Mouse (Mus musculus) ES-CJ7 (cell line): Measurements from ENCODE around the gene Rbms3.
A peak's percentile ranks its signal among the peaks of the same experiment; 100 is the strongest.

Experiments
- DNase-seq: peaks from one replicate; pipeline ENCODE4 v3.0.0; 2011; ENCODE audit warnings: low read depth, low spot score

Gene Rbms3

GRCm38 (mm10) chr9:117102198-117102930 is 527.3 kb downstream of the Rbms3 start:
- no peak for DNase-seq

DNA sequence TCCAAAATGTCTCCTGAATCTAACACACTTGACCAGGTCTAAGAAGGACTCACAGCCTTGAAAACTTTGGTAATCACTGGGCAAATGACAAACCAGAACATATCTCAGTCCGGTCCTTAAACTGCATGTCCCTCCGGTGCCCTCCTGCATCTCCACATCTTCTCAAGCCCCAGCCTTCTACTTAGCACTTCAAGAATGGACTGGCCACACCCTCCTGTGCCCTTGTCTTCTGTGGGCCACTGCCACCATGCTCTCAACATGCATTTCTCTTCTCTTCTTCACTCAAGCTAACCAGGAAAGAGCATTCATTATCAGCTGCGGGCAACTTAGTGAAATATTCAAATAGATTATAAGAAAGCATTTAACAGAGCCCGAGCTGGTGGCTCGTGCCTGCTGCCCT is 529.5 kb downstream of the Rbms3 start:
- DNase-seq, result no peak

DNA sequence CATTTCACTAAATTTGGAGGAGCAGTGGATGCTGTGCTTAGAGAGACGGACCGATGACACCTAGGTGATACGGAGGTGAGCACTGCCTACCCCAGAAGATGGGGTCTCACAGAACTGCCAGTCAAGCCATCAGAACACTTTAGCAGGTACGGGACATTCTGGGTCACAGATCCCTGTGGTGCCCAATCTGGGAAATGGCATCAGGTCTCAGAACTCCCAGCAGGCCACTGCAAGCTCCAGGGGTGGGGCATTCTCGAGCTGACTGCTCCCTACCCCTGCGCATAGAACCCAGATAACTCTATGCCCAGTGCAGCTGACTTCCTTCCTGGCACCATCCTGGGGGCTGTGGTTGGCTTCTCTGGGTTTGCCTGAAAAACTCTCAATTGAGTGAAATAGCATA is 536.2 kb downstream of the Rbms3 start:
- DNase-seq, result no peak

GRCm38 (mm10) chr9:117092177-117092555 is 537.5 kb downstream of the Rbms3 start:
- DNase-seq, result no peak

- DNase-seq, result no peak
Observed at GRCm38 (mm10) chr9:117091253-117092176, 538.2 kb downstream of the Rbms3 start.

DNA sequence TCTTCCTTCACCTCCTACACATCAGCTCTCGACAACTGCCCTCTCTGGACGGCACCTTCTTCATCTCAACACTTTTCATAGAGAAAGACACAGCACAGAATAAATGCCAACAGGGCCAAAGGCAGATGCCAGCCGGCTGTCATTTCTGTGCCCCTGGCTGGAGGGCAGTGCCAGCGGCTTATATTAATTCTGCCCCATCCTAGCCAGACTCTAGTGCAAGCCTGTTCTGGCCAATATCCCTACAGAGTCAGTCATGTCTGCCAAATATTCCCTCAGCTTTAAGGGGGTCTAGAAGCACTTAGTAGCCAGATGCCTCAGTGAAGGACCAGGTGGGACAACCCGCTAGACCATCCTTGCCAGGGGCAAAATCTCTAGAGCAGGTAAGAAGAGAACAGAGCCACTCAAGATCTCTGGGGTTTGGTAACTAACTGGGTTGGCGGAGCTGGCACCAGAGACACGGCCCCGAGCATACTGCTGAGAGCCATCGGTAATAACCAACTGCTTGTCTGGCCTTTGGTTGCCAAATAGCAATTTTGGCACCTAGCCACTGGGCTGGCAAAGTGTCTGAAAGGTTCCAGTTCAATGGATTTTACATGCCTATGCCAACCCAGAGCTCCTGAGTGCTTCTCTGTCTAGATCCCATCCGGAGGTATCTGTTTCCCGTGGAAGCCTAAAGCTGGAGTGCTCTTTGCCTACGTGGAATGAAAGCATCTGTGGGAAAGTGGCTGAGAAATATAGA is 540.1 kb downstream of the Rbms3 start:
- DNase-seq, result no peak

- no peak for DNase-seq
Observed at GRCm38 (mm10) chr9:117088309-117088708, 541.4 kb downstream of the Rbms3 start.

DNA sequence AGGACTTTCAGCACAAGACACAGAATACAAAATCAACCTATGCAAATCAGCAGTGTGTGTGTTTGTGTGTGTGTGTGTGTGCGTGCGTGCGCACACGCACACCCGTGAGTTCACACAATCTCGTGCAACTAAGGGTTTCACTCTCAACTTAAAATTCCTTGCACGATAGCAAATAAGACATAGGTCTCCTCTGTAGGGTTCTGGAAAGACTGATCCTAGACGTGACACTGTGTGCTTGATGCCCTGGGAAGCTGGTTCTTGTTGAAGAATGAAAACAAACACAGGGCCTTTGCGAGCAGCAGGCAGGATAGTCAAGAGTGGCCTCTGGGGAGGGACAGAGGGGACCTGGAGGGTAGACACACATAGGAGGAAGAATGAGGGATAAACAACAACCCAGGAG is 544.0 kb downstream of the Rbms3 start:
- DNase-seq, result no peak

DNA sequence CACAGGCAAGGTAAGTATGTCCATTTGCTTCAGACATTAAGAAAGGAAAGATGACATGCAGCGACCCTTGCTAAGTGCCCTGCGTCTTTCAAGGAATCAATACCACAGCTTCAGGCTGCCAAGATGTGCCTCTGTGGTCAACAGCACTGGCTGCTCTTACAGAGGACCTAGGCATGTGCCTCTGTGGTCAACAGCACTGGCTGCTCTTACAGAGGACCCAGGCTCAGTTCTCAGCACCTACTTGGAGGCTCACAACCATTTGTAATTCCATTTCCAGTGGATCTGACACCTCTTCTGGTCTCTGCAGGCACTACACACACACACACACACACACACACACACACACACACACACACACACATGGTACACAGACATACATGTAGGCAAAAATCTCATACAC is 545.2 kb downstream of the Rbms3 start:
- no peak for DNase-seq

GRCm38 (mm10) chr9:117079471-117079870 is 550.2 kb downstream of the Rbms3 start:
- DNase-seq, result no peak

GRCm38 (mm10) chr9:117077548-117077947 is 552.2 kb downstream of the Rbms3 start:
- DNase-seq, result no peak

DNA sequence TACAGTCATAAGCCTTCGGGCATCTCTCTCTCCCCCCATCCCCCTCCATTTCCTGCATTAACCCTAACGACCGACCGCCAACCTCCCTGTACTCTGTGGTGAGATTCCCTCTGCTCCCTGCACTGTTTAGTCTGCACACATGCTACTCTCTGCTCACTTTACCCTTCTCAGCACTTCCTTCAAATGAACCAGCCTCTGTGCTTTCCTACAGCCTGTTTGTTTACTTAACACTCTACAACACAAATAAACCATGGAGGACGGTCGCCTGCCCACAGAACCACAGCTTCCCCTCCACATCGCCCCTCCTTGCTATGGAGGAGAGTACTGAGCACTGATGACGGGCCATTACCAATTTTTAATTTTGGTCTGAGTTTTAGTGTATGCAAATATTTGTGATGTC is 552.9 kb downstream of the Rbms3 start:
- DNase-seq, result no peak

DNA sequence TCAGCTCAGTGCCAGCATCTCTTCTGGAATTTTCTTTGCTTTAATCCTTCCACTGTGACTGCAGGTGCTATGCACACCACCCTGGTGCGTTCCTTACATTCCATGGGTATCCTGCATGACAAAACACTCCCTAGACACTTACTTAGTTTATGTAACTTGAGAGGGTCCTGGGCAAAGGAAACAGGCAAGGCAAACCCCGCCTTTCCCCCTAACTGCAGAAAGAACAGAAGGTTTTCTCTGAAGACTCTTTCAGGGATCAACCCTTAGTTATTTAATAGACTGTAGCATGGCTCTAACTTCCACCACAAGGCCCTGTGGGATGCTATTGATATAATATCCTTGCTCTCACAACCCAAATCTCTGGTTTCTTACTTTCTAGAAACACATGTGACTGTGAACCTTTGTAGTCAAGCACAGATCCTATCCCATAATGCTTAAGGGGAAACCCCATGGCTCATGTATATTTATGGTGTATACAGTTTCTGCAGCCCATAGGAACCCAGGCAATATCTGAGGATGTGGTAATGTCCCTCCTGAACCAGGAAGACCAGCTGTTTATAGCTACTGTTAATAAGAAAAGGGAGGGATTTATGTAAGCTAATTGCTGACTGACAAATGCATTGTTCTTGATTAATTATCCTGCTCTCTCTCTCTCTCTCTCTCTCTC is 557.1 kb downstream of the Rbms3 start:
- peak; percentile 69 for DNase-seq

DNA sequence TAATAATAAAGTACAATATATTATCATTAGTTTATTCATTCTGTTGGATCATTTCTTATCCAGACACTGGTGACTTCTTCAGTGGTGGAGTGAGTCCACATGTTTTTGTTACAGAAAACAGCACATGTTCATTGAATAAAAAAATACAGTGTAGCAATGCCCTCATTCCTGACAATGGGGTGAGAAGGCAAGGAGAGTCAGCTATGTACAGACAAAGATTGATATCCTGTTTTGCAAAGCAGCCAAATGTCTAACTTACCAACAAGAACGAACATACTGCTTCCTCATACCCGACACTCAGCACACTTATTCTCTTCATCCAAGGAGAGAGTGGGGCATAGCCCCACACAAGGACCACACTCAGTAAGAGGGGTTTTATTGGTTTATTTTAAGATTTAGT is 559.1 kb downstream of the Rbms3 start:
- no peak for DNase-seq

GRCm38 (mm10) chr9:117069232-117069631 is 560.5 kb downstream of the Rbms3 start:
- DNase-seq, result no peak

DNA sequence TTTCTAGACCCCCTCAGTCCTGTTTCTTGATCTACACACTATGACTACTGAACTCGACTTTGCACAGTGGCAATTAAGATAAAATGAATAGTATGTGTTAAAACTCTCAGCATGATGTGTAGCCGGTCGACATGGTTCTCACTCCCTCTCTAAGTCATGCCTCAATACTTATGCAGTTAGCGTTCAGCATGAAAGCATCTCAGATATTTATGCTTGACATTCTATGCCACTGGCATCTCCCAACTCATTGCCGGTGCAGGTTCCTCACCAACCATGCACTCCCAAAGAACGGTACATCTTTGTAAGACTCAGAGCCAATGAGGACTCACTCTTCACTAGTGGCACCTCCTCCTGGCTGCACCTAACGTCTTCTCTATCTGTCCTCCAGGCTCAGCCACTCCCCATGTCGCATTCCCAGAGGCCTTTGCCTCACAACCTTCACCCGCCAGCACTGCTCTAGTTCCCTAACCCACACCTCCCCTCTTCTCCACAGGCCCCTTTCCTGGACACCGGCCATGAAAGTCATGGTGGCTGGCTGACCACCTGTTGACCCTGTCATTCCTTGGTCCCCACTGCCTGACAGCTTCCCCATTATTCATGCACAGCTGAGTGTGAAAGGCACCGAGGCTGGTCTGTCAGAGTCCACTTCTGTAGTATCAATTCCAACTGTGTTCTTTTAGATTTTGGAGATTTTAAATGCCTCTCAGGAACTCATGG is 561.9 kb downstream of the Rbms3 start:
- no peak for DNase-seq

GRCm38 (mm10) chr9:117066502-117066901 is 563.2 kb downstream of the Rbms3 start:
- no peak for DNase-seq

- no peak for DNase-seq
Observed at GRCm38 (mm10) chr9:117065601-117066000, 564.1 kb downstream of the Rbms3 start.

DNA sequence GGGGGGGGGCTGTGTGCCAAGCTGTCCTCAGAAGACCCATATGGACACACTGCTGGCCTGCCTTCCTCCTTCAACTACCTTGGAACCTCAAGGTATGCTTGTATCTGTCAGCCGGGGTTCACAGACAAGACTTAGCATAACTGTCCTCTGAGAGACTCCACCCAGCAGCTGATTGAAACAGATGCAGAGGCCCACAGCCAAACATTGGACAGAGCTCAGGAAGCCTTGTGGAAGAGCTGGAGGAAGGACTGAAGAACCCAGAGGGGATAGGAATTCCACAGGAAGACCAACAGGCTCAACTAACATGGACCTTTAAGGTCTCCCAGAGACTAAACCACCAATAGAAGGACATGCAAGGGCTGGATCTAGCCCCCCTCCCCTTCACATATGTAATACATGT is 570.1 kb downstream of the Rbms3 start:
- no peak for DNase-seq

GRCm38 (mm10) chr9:117059135-117059534 is 570.6 kb downstream of the Rbms3 start:
- DNase-seq, result no peak

- DNase-seq, result peak; percentile 48
Observed at GRCm38 (mm10) chr9:117051935-117052334, 577.8 kb downstream of the Rbms3 start.
